21 mouse cellular contexts compared by ENCODE assay signal in the genomic region with DNA sequence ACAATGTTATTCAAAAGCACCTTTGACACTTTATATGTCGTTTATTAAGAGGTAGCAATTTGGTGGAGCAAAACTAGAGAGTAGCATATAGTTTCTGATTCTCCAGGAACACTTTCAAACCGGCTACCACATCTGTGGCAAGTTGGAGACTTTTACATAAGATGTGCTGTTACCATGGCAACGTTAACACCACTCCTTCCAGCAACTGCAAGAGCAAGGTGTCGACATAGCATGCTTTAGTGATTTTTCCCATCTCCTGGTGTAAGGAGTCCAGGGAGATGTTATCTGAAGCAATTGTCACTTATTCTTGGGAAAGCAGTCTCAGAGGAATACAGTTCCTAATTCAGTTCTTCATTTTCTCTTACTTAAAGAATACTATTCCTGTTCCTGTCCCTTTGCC.
DNase-seq lines count a peak whose midpoint lies in the region; ATAC-seq and TF ChIP-seq lines count a peak whose summit lies in the region.
"Had no signal": no experiment of that assay in that cellular context is flagged by ENCODE, and none has a peak within 500 bp of the region (broad histone marks: within the 10 kb centered on the region; RNA-seq: fewer than 3 reads in every experiment).

No protein-coding gene starts in this region.

- TF ChIP-seq CTCF in brain, embryonic 14.5 days (IDR thresholded peaks at IDR 0.05; ENCODE audit: borderline replicate concordance, extremely low read depth, insufficient read depth, insufficient read length) = no peak
- TF ChIP-seq CTCF in midbrain, postnatal 0 days (IDR thresholded peaks at IDR 0.05) = no peak

- 51% methylated on average over 4 of the region's 4 CpGs for WGBS in heart, embryonic 11.5 days (ENCODE audit: insufficient replicate concordance)
- 42% methylated on average over 4 of the region's 4 CpGs for WGBS in midbrain, embryonic 15.5 days
- WGBS in midbrain, embryonic 13.5 days = 47% methylated on average over 4 of the region's 4 CpGs
- WGBS in midbrain, postnatal 0 days = 42% methylated on average over 4 of the region's 4 CpGs

- H3K4me3 ChIP-seq in heart, embryonic 11.5 days (ENCODE audit: low read depth, low read length) = no peak overlapping the region
- no peak overlapping the region for H3K4me3 ChIP-seq in midbrain, embryonic 15.5 days
- H3K4me3 ChIP-seq in midbrain, embryonic 13.5 days (replicated peaks) = no peak overlapping the region
- no peak overlapping the region for H3K4me3 ChIP-seq in midbrain, postnatal 0 days (ENCODE audit: low read depth, low read length)
- H3K4me3 ChIP-seq: heart, embryonic 10.5 days; hindbrain, embryonic 15.5 days; megakaryocyte, embryonic 14.5 days; neural tube, embryonic 13.5 days had no signal

- H3K4me2 ChIP-seq in heart, embryonic 11.5 days = no peak overlapping the region
- H3K4me2 ChIP-seq in midbrain, embryonic 15.5 days = no peak overlapping the region
- no peak overlapping the region for H3K4me2 ChIP-seq in midbrain, embryonic 13.5 days (replicated peaks)
- H3K4me2 ChIP-seq in midbrain, postnatal 0 days (ENCODE audit: low read depth, low read length, poor library complexity, severe bottlenecking) = no peak overlapping the region
- H3K4me2 ChIP-seq: hindbrain, embryonic 15.5 days; liver, embryonic 11.5 days; neural tube, embryonic 13.5 days had no signal

- no peak overlapping the region for H3K27ac ChIP-seq in heart, embryonic 11.5 days (ENCODE audit: low read depth, low read length)
- H3K27ac ChIP-seq in midbrain, embryonic 15.5 days = no peak overlapping the region
- H3K27ac ChIP-seq in midbrain, embryonic 13.5 days = no peak overlapping the region
- no peak overlapping the region for H3K27ac ChIP-seq in midbrain, postnatal 0 days (ENCODE audit: low read depth, low read length)
- H3K27ac ChIP-seq: heart, embryonic 10.5 days; hindbrain, embryonic 15.5 days; neural tube, embryonic 13.5 days had no signal

- no peaks in the 10 kb centered on the region for H3K36me3 ChIP-seq in heart, embryonic 11.5 days (ENCODE audit: control insufficient read depth, insufficient read depth, low read length)
- H3K36me3 ChIP-seq in midbrain, embryonic 15.5 days (replicated peaks) = no peaks in the 10 kb centered on the region
- no peaks in the 10 kb centered on the region for H3K36me3 ChIP-seq in midbrain, embryonic 13.5 days
- no peaks in the 10 kb centered on the region for H3K36me3 ChIP-seq in midbrain, postnatal 0 days (ENCODE audit: insufficient read depth, low read length)
- H3K36me3 ChIP-seq: heart, embryonic 10.5 days; hindbrain, embryonic 15.5 days; neural tube, embryonic 13.5 days had no signal

- H3K4me1 ChIP-seq in heart, embryonic 11.5 days (ENCODE audit: control insufficient read depth, insufficient read depth, low read length) = no peaks in the 10 kb centered on the region
- H3K4me1 ChIP-seq in midbrain, embryonic 15.5 days = peaks cover 12% of the 10 kb centered on the region
- H3K4me1 ChIP-seq in midbrain, embryonic 13.5 days (replicated peaks) = 0 out of 2 replicates have a peak, but pooled peaks cover 7% of the 10 kb centered on the region
- 0 out of 2 replicates have a peak, but pooled peaks cover 4% of the 10 kb centered on the region for H3K4me1 ChIP-seq in midbrain, postnatal 0 days (ENCODE audit: insufficient read depth, low read length)
- H3K4me1 ChIP-seq: heart, embryonic 10.5 days had no signal

- ATAC-seq in heart, embryonic 11.5 days (replicated peaks; ENCODE audit: insufficient number of reproducible peaks, low FRiP score, low TSS enrichment) = no peak
- peak; percentile 50; the same call in 1 of the 2 replicates for ATAC-seq in midbrain, embryonic 15.5 days (replicated peaks)
- no peak for ATAC-seq in midbrain, embryonic 13.5 days
- ATAC-seq in midbrain, postnatal 0 days (ENCODE audit: low FRiP score) = no peak

- no peaks in the 10 kb centered on the region for H3K27me3 ChIP-seq in heart, embryonic 11.5 days (ENCODE audit: control insufficient read depth, insufficient read depth, low read length)
- no peaks in the 10 kb centered on the region for H3K27me3 ChIP-seq in midbrain, embryonic 15.5 days (replicated peaks)
- H3K27me3 ChIP-seq in midbrain, embryonic 13.5 days = no peaks in the 10 kb centered on the region
- no peaks in the 10 kb centered on the region for H3K27me3 ChIP-seq in midbrain, postnatal 0 days (ENCODE audit: insufficient read depth, low read length)
- H3K27me3 ChIP-seq: hindbrain, embryonic 15.5 days; neural tube, embryonic 13.5 days had no signal

- no peaks in the 10 kb centered on the region for H3K9me3 ChIP-seq in heart, embryonic 11.5 days (replicated peaks; ENCODE audit: control insufficient read depth, low read length)
- H3K9me3 ChIP-seq in midbrain, embryonic 15.5 days = no peaks in the 10 kb centered on the region
- no peaks in the 10 kb centered on the region for H3K9me3 ChIP-seq in midbrain, embryonic 13.5 days
- H3K9me3 ChIP-seq in midbrain, postnatal 0 days (ENCODE audit: low read length) = no peaks in the 10 kb centered on the region
- H3K9me3 ChIP-seq: heart, embryonic 10.5 days; hindbrain, embryonic 15.5 days; megakaryocyte, embryonic 14.5 days; neural tube, embryonic 13.5 days had no signal

- no peak for TF ChIP-seq POLR2A in brain, embryonic 14.5 days (IDR thresholded peaks at IDR 0.05; ENCODE audit: borderline replicate concordance, extremely low read depth, insufficient read depth, insufficient read length, poor library complexity, severe bottlenecking)

- DNase-seq in heart, adult 11 months = peak; percentile 27
- peak; percentile 76 for DNase-seq in brain, embryonic 14.5 days (ENCODE audit: low read depth)
- DNase-seq in midbrain, postnatal 0 days (ENCODE audit: low spot score) = peak; percentile 64
- DNase-seq in gastrocnemius, postnatal 25 days = no peak
- no peak for DNase-seq in adrenal gland, postnatal 36 days
- DNase-seq: adrenal gland, adult 2 months; B cell, adult 2 months; cerebellum, adult 11 months; cerebellum, postnatal 25 days; heart, postnatal 10 days; kidney, adult 11 months; lung, adult 2 months; thymus, postnatal 14 days had no signal

- no peak overlapping the region for H3K9ac ChIP-seq in heart, embryonic 11.5 days (ENCODE audit: low read depth, low read length)
- H3K9ac ChIP-seq in midbrain, embryonic 15.5 days = no peak overlapping the region
- no peak overlapping the region for H3K9ac ChIP-seq in midbrain, embryonic 13.5 days (replicated peaks)
- no peak overlapping the region for H3K9ac ChIP-seq in midbrain, postnatal 0 days (replicated peaks; ENCODE audit: low read length, poor library complexity, severe bottlenecking)
- H3K9ac ChIP-seq: hindbrain, embryonic 15.5 days; neural tube, embryonic 13.5 days had no signal

Comparison
In these comparisons a context has a peak if more than half of its experiments do, and no peak if none do; other contexts are left out.
1. DNase-seq: peak in heart, adult 11 months (single experiment), brain, embryonic 14.5 days (single experiment) and midbrain, postnatal 0 days (single experiment); none in gastrocnemius, postnatal 25 days (single experiment) and adrenal gland, postnatal 36 days (0 of 2).